Mouse (Mus musculus) midbrain, embryonic 10.5 days (tissue): ENCODE data around the gene Dcst2. TPM values are rescaled to one million over a fixed set of nuclear protein-coding genes. Genes with fewer than 3 reads are reported as not detected.

Experiments used
- DNase-seq: peaks from one replicate; pipeline ENCODE4 v3.0.0-alpha.2; 2017; ENCODE audit warnings: low spot score
- H3K27ac ChIP-seq: fragments of 300-500 bp; sonication (generic); replicated peaks from 2 replicates; pipeline ENCODE4 v1.5.1; 2016; ENCODE audit warnings: mild to moderate bottlenecking
- H3K27me3 ChIP-seq: fragments of 300-500 bp; sonication (generic); 2 replicates; pipeline ENCODE4 v1.6.1; 2016; ENCODE audit warnings: low read depth, mild to moderate bottlenecking; ENCODE audit not compliant: poor library complexity, severe bottlenecking
- H3K36me3 ChIP-seq: fragments of 300-500 bp; sonication (generic); 2 replicates; pipeline ENCODE4 v1.6.1; 2016; ENCODE audit warnings: mild to moderate bottlenecking, moderate library complexity
- H3K4me1 ChIP-seq: fragments of 300-500 bp; sonication (generic); 2 replicates; pipeline ENCODE4 v1.6.1; 2016
- H3K4me3 ChIP-seq: fragments of 300-500 bp; sonication (generic); 2 replicates; pipeline ENCODE4 v1.5.1; 2016; ENCODE audit warnings: mild to moderate bottlenecking, moderate library complexity
- H3K9me3 ChIP-seq: fragments of 300-500 bp; sonication (generic); replicated peaks from 2 replicates; pipeline ENCODE4 v1.6.1; 2016; ENCODE audit warnings: mild to moderate bottlenecking
- WGBS: fragments of 180-500 bp; shearing (Covaris S2); methylation state at CpG from one replicate; pipeline ENCODE4 v1.1.7; 2016; 5-methylcytosine and 5-hydroxymethylcytosine counted together
- polyA plus RNA-seq: library from polyadenylated mRNA; unstranded; fragments of >200 nt; fragmentation: Nextera tagmentation; extraction: Ambion mirVana; gene quantifications from 2 replicates; pipeline ENCODE4 v1.2.1, GENCODE M21; 2016

The Dcst2 gene
- polyA plus RNA-seq, 1 experiment from 2014 or later: 0.12 TPM

DNA sequence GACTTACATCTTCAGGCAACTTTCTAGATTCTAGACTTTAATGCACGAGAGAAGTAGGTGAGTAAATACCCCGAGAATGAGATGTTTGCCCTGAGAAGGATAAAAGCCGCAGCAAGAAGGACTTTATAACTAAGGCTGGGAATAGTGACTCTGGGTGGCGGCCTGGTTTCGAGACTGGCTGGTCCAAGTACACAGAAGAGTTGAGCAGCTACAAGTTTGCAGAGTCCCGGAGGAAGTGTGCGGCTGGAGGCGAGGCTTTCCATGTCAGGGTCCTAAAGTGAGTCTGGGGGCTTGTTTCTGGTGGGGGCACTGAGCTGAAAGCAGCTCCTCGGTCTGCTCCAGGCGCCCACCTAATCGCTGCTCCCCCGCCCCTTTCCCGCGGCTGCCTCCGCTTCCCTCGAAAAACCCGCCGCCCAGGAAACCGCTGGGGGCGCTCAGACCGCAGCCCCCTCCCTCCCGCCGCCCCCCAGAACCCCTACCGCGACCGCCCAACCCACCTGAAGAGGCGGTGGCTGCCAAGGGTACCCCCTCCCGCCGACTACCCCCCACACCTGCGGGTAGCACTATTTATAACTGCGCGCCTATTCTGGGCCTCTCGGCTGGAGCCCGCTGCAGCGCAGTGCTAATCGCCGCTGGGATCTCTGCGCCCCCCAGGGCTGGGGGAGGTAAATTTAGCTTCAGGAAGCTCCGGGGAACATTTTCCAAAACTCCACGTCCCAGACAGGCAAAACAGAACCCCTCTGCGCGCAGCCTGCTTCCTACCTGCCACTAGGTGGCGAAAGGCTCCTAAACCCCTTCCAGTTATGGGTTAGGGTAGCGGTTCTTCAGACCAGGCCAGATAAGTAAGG lies 34.3 kb downstream of the Dcst2 start:
- Histone ChIP-seq H3K27ac (peak overlapping the region; percentile 79), H3K27me3 (peaks cover 31% of the 10 kb centered on the region), H3K4me1 (peaks cover 59% of the 10 kb centered on the region), H3K4me3 (peak overlapping the region; percentile 61), H3K36me3 (0 out of 2 replicates have a peak, but pooled peaks cover 5% of the 10 kb centered on the region), H3K9me3 (no peaks in the 10 kb centered on the region)
- peak; percentile 79 for DNase-seq
- WGBS: under 1% methylated on average over 44 of the region's 44 CpGs

DNA sequence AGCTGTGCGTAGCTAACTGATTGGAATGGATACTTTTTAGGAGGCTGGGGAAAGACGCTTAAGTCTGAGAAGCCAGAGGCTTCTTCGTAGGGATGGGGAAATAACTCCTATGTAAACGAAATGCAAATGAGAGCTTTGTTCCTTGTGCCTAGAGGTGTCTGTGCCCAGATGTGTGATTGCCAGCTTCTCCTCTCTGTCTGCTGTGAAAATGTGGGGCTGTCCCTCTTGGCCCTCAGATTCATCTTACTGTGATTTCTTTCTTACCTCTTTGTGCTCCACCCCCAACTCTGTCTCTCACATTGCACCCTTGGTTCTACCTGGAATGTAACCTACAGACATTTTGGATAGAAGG lies 34.9 kb downstream of the Dcst2 start:
- DNase-seq: no peak
- Histone ChIP-seq H3K27ac (peak overlapping the region; percentile 79; the same call in 1 of the 2 replicates), H3K27me3 (peaks cover 25% of the 10 kb centered on the region), H3K4me1 (peaks cover 53% of the 10 kb centered on the region), H3K9me3 (no peaks in the 10 kb centered on the region), H3K36me3 (peaks cover 11% of the 10 kb centered on the region; the same call in 1 of the 2 replicates), H3K4me3 (peak overlapping the region; percentile 61)
- WGBS: 3% methylated on average over 4 of the region's 4 CpGs

DNA sequence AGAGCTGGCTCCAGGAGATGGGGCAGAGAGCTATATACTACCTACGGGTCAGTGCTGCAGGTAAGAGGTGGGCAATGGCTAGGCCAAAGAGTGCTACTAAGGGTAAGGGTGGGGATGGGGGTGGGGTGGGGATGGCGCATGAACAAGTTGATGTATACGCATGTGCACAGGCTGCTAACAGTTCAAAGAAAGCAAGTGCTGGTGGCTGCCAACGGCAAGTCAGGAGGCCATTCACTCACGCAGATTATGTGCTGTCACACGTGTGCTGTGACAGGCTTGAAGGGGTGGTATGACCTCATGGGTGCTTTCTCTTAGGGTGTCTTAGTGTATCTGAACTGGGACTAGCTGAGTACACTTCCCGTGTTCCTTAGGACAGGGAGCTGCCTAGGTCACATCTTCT lies 39.6 kb downstream of the Dcst2 start:
- Histone ChIP-seq H3K4me1 (peaks cover 12% of the 10 kb centered on the region), H3K27me3 (no peaks in the 10 kb centered on the region; the same call in 1 of the 2 replicates), H3K36me3 (peaks cover 48% of the 10 kb centered on the region), H3K27ac (no peak overlapping the region), H3K9me3 (no peaks in the 10 kb centered on the region), H3K4me3 (no peak overlapping the region)
- no peak for DNase-seq
- WGBS: 93% methylated on average over 7 of the region's 7 CpGs

DNA sequence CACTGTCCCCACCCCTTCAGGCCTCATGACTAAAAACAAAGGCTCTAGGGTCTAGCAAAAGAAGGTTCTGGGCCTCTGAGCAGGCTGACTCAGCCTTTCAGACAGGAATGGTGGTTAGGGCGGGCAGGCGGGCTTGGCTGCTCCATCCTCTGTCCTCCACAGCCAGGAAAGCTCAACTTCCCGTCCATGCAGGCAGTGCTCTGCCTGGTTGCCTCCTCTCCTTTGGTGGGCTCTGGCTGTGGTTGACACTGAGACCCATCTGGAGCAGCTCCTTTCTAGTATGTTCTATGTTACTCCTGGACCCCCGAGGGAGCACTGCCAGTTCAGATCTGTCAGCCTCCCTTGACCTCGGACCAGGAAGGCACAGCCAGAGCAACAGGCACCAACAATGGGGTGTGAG lies 40.9 kb downstream of the Dcst2 start, which contains the start of gene Lenep:
TSS of gene Lenep (minus strand) at position 101 of the 400 bp plus-strand sequence.
- WGBS: 76% methylated on average over 5 of the region's 5 CpGs
- H3K9me3 ChIP-seq: no peaks in the 10 kb centered on the region
- no peak within 1 kb of the TSS for H3K4me3 ChIP-seq
- no peaks in the 10 kb centered on the region for H3K27me3 ChIP-seq
- H3K4me1 ChIP-seq: peaks cover 6% of the 10 kb centered on the region; the same call in 1 of the 2 replicates
- DNase-seq: no peak
- peaks cover 59% of the 10 kb centered on the region for H3K36me3 ChIP-seq
- no peak within 1 kb of the TSS for H3K27ac ChIP-seq

GRCm38 (mm10) chr3:89406887-89407286 lies 45.1 kb downstream of the Dcst2 start:
- DNase-seq: no peak
- H3K36me3 ChIP-seq: peaks cover 60% of the 10 kb centered on the region
- H3K27me3 ChIP-seq: no peaks in the 10 kb centered on the region
- no peaks in the 10 kb centered on the region for H3K9me3 ChIP-seq
- peaks cover 18% of the 10 kb centered on the region for H3K4me1 ChIP-seq
- H3K27ac ChIP-seq: no peak overlapping the region
- WGBS: 91% methylated on average over 6 of the region's 6 CpGs
- no peak overlapping the region for H3K4me3 ChIP-seq

- WGBS: 65% methylated on average over 16 of the region's 16 CpGs
- no peak overlapping the region; the same call in 1 of the 2 replicates for H3K4me3 ChIP-seq
- H3K36me3 ChIP-seq: peaks cover 50% of the 10 kb centered on the region
- no peak overlapping the region for H3K27ac ChIP-seq
- H3K4me1 ChIP-seq: peaks cover 17% of the 10 kb centered on the region
- no peaks in the 10 kb centered on the region for H3K9me3 ChIP-seq
- no peak for DNase-seq
- no peaks in the 10 kb centered on the region for H3K27me3 ChIP-seq
Observed at GRCm38 (mm10) chr3:89408448-89408847, 46.7 kb downstream of the Dcst2 start.

GRCm38 (mm10) chr3:89409701-89410100 lies 47.9 kb downstream of the Dcst2 start:
- no peak for DNase-seq
- Histone ChIP-seq H3K36me3 (peaks cover 49% of the 10 kb centered on the region), H3K4me1 (peaks cover 17% of the 10 kb centered on the region), H3K4me3 (no peak overlapping the region), H3K27ac (no peak overlapping the region), H3K27me3 (no peaks in the 10 kb centered on the region), H3K9me3 (no peaks in the 10 kb centered on the region)
- 98% methylated on average over 3 of the region's 3 CpGs for WGBS

GRCm38 (mm10) chr3:89410864-89411263 lies 49.1 kb downstream of the Dcst2 start:
- 82% methylated on average over 10 of the region's 10 CpGs for WGBS
- peak overlapping the region; percentile 73; the same call in 1 of the 2 replicates for H3K27ac ChIP-seq
- peaks cover 17% of the 10 kb centered on the region for H3K4me1 ChIP-seq
- no peaks in the 10 kb centered on the region for H3K9me3 ChIP-seq
- peak overlapping the region; percentile 65 for H3K4me3 ChIP-seq
- H3K27me3 ChIP-seq: no peaks in the 10 kb centered on the region
- no peak for DNase-seq
- peaks cover 54% of the 10 kb centered on the region for H3K36me3 ChIP-seq

DNA sequence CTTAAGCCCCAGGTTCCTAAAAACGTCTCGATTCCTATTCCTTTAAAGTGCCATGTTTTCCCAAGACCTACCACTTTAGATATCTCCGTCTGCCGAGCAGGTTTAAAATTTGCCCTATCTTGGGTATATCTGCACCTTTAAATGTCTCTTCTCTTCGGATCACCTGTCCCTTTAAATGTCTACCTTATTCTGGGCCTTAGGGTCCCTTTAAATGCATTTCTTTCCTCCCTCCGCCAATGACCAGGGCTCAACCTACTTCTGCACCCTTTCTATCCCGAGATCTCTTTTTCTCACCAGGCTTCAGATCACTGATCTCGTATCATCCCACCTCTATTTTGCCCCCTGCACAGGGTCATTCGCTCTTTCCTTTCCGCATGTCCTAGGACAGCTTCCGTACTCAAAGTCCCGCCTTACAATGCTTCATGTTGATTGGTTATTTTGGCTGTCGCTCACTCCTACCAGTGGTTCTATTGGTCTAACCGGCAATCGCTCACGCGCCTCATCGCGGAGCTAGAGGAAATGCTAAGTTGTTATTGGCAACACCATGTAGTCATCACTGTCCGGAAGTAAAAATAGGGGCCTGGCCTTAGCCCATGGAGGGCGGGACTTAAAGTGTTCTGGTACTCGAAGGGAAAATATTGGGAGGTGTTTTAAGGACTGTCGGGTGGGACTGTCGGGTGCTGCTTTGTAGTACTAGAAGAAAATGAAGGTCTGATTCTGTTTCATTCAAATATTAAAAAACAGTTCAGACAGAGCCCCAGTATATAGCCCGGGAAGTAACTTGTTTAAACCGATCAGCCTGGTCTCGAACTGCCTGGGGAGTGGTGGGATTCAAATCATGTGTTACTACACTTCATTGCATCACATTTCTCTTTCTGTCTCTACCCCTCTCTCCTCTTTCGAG lies 50.0 kb downstream of the Dcst2 start, which contains the start of gene Flad1:
TSS of gene Flad1 (minus strand) at position 381 of the 904 bp plus-strand sequence.
- WGBS: 6% methylated on average over 28 of the region's 28 CpGs
- Histone ChIP-seq H3K27ac (peak within 1 kb of the TSS; percentile 74), H3K4me3 (peak within 1 kb of the TSS; percentile 65), H3K9me3 (no peaks in the 10 kb centered on the region), H3K4me1 (peaks cover 23% of the 10 kb centered on the region), H3K27me3 (no peaks in the 10 kb centered on the region), H3K36me3 (peaks cover 61% of the 10 kb centered on the region)
- DNase-seq: peak; percentile 95

GRCm38 (mm10) chr3:89416158-89416557 lies 54.4 kb downstream of the Dcst2 start:
- Histone ChIP-seq H3K36me3 (peaks cover 40% of the 10 kb centered on the region), H3K27ac (no peak overlapping the region), H3K27me3 (no peaks in the 10 kb centered on the region), H3K4me1 (peaks cover 40% of the 10 kb centered on the region), H3K4me3 (peak overlapping the region; percentile 73), H3K9me3 (no peaks in the 10 kb centered on the region)
- WGBS: 97% methylated on average over 8 of the region's 8 CpGs
- no peak for DNase-seq

DNA sequence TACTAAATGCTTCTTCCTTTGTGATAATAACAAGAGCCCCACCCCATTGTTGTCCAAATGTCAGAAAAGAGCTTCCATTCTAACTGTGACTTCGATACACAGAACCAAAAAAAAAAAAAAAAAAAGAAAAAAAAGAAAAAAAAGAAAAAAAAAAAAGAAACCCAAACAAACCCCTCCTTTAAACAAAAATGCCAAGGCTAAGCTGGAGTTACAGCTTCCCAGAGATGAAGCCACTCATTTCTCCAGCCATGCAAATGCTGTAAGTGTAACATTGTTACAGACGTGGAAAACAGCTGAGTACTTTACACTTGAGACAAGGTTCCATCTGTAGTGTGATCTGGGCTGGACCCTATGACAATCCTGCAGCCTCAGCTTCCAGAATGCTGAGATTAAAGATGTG lies 55.4 kb downstream of the Dcst2 start:
- Histone ChIP-seq H3K36me3 (peaks cover 40% of the 10 kb centered on the region), H3K4me3 (peak overlapping the region; percentile 73), H3K9me3 (no peaks in the 10 kb centered on the region), H3K4me1 (peaks cover 46% of the 10 kb centered on the region), H3K27ac (peak overlapping the region; percentile 94), H3K27me3 (no peaks in the 10 kb centered on the region)
- 28% methylated on average over 2 of the region's 2 CpGs for WGBS
- DNase-seq: no peak

DNA sequence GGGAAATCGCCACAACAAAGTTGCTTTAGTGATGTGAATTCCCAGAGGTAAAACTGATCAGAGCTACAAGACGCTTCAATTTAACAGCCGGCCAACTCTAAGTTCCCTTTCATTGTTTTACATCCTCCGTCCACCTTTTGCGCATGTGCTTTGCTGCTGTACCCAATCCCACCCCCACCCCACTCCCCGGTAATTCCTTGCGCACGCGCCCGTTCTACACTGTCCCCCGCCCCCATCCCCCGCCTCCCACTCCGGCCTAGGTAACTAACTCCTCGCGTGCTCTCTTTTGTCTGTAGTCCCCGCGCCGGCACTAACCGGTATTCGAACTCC lies 56.0 kb downstream of the Dcst2 start:
- Histone ChIP-seq H3K4me3 (peak overlapping the region; percentile 73), H3K4me1 (peaks cover 50% of the 10 kb centered on the region), H3K27me3 (no peaks in the 10 kb centered on the region), H3K27ac (peak overlapping the region; percentile 94), H3K9me3 (no peaks in the 10 kb centered on the region), H3K36me3 (peaks cover 40% of the 10 kb centered on the region)
- WGBS: under 1% methylated on average over 20 of the region's 20 CpGs
- no peak for DNase-seq
